Mouse (Mus musculus) neural tube, embryonic 15.5 days (tissue): Measurements from ENCODE around the gene Hist2h2be. TPM values are rescaled to one million over a fixed set of nuclear protein-coding genes. Genes with fewer than 3 reads are reported as not detected.
"Not testable (repeated sequence)": the region's sequence is repeated elsewhere in the genome, so short reads cannot be mapped to it uniquely, and the experiment has no call there.

ENCODE experiments used
- ATAC-seq: fragments of 200-750 bp; cut with Nextera tagmentation; 2 replicates; pipeline ENCODE4 v1.8.0; 2017; ENCODE audit warnings: mild to moderate bottlenecking, moderate TSS enrichment, moderate library complexity; ENCODE audit not compliant: low FRiP score
- H3K27ac ChIP-seq: fragments of 300-500 bp; sonication (generic); replicated peaks from 2 replicates; pipeline ENCODE4 v1.5.1; 2015; ENCODE audit warnings: mild to moderate bottlenecking, inconsistent platforms
- H3K27me3 ChIP-seq: fragments of 300-500 bp; sonication (generic); replicated peaks from 2 replicates; pipeline ENCODE4 v1.6.1; 2015; ENCODE audit warnings: inconsistent platforms
- H3K36me3 ChIP-seq: fragments of 300-500 bp; sonication (generic); 2 replicates; pipeline ENCODE4 v1.6.1; 2015; ENCODE audit warnings: inconsistent platforms
- H3K4me1 ChIP-seq: fragments of 300-500 bp; sonication (generic); 2 replicates; pipeline ENCODE4 v1.6.1; 2015; ENCODE audit warnings: inconsistent platforms
- H3K4me2 ChIP-seq: fragments of 300-500 bp; sonication (generic); 2 replicates; pipeline ENCODE4 v1.6.1; 2015; ENCODE audit warnings: inconsistent platforms, mild to moderate bottlenecking, moderate library complexity
- H3K4me3 ChIP-seq: fragments of 300-500 bp; sonication (generic); replicated peaks from 2 replicates; pipeline ENCODE4 v1.5.1; 2015; ENCODE audit warnings: mild to moderate bottlenecking, inconsistent platforms
- H3K9ac ChIP-seq: fragments of 300-500 bp; sonication (generic); replicated peaks from 2 replicates; pipeline ENCODE4 v1.6.1; 2015; ENCODE audit warnings: mild to moderate bottlenecking, inconsistent platforms
- H3K9me3 ChIP-seq: fragments of 300-500 bp; sonication (generic); replicated peaks from 2 replicates; pipeline ENCODE4 v1.6.1; 2016; ENCODE audit warnings: inconsistent platforms
- WGBS: fragments of 180-500 bp; shearing (Covaris S2); methylation state at CpG from one replicate; pipeline ENCODE4 v1.1.7; 2015; ENCODE audit warnings: mixed read lengths; 5-methylcytosine and 5-hydroxymethylcytosine counted together
- polyA plus RNA-seq: library from polyadenylated mRNA; unstranded; fragments of >200 nt; fragmentation: Nextera tagmentation; extraction: Ambion mirVana; gene quantifications from 2 replicates; pipeline ENCODE4 v1.2.1, GENCODE M21; 2015

Gene Hist2h2be
- polyA plus RNA-seq, 1 experiment from 2014 or later: 4.0 TPM

- Histone ChIP-seq H3K4me2 (no peak overlapping the region), H3K36me3 (no peaks in the 10 kb centered on the region), H3K9me3 (no peaks in the 10 kb centered on the region), H3K4me1 (no peaks in the 10 kb centered on the region), H3K4me3 (no peak overlapping the region), H3K9ac (no peak overlapping the region), H3K27me3 (no peaks in the 10 kb centered on the region), H3K27ac (no peak overlapping the region)
- ATAC-seq: no peak
- 86% methylated on average over 3 of the region's 3 CpGs for WGBS
Measured at GRCm38 (mm10) chr3:96207819-96208218, 13.1 kb upstream of the Hist2h2be start.

DNA sequence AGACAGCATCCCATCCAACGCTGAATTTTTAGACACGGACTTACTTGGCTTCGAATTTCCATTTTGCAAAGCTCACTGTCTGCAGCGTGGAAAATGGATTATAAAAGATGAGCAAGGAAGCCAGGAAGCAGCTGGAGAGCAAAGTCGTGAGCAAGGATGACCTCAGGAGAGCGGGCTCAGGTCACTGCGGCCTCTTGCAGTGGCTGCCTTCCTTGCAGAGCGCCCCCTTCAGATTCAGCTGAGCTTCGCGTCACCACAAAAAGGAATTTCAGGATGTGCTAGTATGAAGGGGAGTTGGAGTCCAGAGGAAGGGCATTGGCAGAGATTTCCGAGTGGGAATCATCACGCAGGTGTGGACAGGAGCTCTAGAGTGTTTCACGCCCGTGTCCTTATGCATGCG is 11.7 kb upstream of the Hist2h2be start:
- 33% methylated on average over 15 of the region's 15 CpGs for WGBS
- H3K9ac ChIP-seq: no peak overlapping the region
- ATAC-seq: no peak

DNA sequence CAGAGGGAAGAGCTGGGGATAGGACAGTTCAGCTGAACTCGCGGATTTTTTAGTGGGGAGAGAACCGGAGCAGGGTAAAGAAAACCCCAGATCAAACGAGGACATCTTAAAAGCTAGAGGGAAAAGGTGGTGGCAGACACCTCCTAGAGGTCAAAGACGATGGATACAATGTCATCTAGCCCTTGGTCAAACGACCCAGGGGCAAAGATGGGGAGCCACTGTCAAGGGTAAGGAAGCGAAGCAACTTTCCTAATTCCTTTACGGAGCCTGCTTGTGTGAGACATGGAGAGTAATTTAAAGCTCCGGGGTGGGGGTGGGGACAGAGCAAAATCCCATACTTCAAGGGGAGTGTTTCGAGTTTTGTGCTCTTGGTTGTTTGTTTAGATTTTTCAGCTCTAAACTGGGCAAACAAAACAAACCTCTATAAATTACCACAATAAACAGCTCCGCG is 1.7 kb upstream of the Hist2h2be start:
- Histone ChIP-seq H3K4me3 (peak overlapping the region; percentile 67), H3K9ac (peak overlapping the region; percentile 59), H3K27ac (peak overlapping the region; percentile 99), H3K4me2 (peak overlapping the region; percentile 91), H3K9me3 (no peaks in the 10 kb centered on the region), H3K36me3 (no peaks in the 10 kb centered on the region), H3K27me3 (no peaks in the 10 kb centered on the region), H3K4me1 (peaks cover 31% of the 10 kb centered on the region)
- WGBS: under 1% methylated on average over 12 of the region's 12 CpGs
- peak; percentile 55 for ATAC-seq

More for the DNA sequence above, 11.7 kb upstream of the Hist2h2be start:
- H3K4me2 ChIP-seq: no peak overlapping the region
- H3K27me3 ChIP-seq: no peaks in the 10 kb centered on the region
- no peaks in the 10 kb centered on the region for H3K9me3 ChIP-seq
- no peaks in the 10 kb centered on the region for H3K36me3 ChIP-seq
- H3K4me1 ChIP-seq: no peaks in the 10 kb centered on the region
- no peak overlapping the region for H3K4me3 ChIP-seq
- H3K27ac ChIP-seq: no peak overlapping the region

- Histone ChIP-seq H3K27me3 (no peaks in the 10 kb centered on the region), H3K4me3 (peak within 1 kb of the TSS; percentile 67), H3K9ac (peak within 1 kb of the TSS; percentile 75), H3K27ac (peak within 1 kb of the TSS; percentile 99), H3K36me3 (no peaks in the 10 kb centered on the region), H3K9me3 (no peaks in the 10 kb centered on the region), H3K4me2 (peak within 1 kb of the TSS; percentile 91), H3K4me1 (peaks cover 33% of the 10 kb centered on the region)
- peak; percentile 93 for ATAC-seq
- under 1% methylated on average over 37 of the region's 37 CpGs for WGBS
Measured at GRCm38 (mm10) chr3:96219661-96220130, 1.2 kb upstream of the Hist2h2be start, which contains the start of the genes Bola1 and Hist2h2ab. TSS of gene Bola1 (minus strand) at chr3:96219709. TSS of gene Hist2h2ab (plus strand) at chr3:96219865.

DNA sequence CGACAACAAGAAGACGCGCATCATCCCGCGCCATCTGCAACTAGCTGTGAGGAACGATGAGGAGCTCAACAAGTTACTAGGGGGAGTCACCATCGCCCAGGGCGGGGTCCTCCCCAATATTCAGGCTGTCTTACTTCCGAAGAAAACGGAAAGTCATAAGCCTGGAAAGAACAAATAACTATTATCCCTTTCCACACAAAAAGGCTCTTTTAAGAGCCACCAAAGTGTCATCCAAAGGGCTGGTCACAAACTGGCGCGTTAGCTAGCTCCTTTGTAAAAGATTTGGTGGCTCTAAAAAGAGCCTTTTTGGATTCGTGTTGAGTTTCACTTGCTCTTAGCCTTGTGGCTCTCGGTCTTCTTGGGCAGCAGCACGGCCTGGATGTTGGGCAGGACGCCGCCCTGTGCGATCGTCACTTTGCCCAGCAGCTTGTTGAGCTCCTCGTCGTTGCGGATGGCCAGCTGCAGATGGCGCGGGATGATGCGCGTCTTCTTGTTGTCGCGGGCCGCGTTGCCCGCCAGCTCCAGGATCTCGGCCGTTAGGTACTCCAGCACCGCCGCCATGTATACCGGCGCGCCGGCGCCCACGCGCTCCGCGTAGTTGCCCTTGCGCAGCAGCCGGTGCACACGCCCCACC is 671 bp upstream of the Hist2h2be start:
- peak overlapping the region; percentile 67 for H3K4me3 ChIP-seq
- H3K4me1 ChIP-seq: peaks cover 34% of the 10 kb centered on the region
- peak overlapping the region; percentile 75 for H3K9ac ChIP-seq
- H3K4me2 ChIP-seq: peak overlapping the region; percentile 91
- 0% methylated on average over 31 of the region's 47 CpGs for WGBS
- H3K9me3 ChIP-seq, ATAC-seq, H3K36me3 ChIP-seq, H3K27me3 ChIP-seq: not testable (repeated sequence)
- peak overlapping the region; percentile 99 for H3K27ac ChIP-seq

DNA sequence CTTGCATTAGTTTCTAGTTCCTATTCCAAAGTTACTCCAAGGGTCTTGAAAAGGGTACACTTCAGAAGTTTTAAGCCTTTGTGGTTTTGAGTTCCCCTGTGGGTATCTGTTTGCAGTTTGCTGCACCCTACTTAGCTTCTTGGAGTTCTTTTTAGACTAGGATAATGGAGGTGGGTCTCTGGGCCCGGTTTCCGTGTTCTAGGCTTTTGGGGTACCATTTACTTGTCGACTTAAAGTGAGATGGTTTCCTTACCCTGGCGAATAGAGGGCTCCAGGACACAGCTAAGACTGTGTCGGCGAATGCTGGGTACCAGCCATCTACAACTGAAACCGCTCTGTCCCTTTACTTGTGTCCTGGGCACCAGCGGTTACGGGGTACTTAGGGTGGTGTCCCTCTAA is 720 bp downstream of the Hist2h2be start:
- no peak for ATAC-seq
- Histone ChIP-seq H3K4me2 (peak overlapping the region; percentile 91), H3K36me3 (no peaks in the 10 kb centered on the region), H3K9me3 (no peaks in the 10 kb centered on the region), H3K27ac (peak overlapping the region; percentile 99), H3K9ac (peak overlapping the region; percentile 75), H3K27me3 (no peaks in the 10 kb centered on the region), H3K4me1 (peaks cover 36% of the 10 kb centered on the region), H3K4me3 (peak overlapping the region; percentile 67)
- WGBS: 15% methylated on average over 9 of the region's 9 CpGs

- H3K27ac ChIP-seq: no peak overlapping the region
- peaks cover 36% of the 10 kb centered on the region for H3K4me1 ChIP-seq
- WGBS: 89% methylated on average over 4 of the region's 4 CpGs
- no peak overlapping the region for H3K9ac ChIP-seq
- no peaks in the 10 kb centered on the region for H3K27me3 ChIP-seq
- ATAC-seq: no peak
- H3K4me3 ChIP-seq: 0 out of 2 replicates have a peak overlapping the region, but pooled peaks have one; percentile 67
- H3K9me3 ChIP-seq: no peaks in the 10 kb centered on the region
- H3K4me2 ChIP-seq: peak overlapping the region; percentile 91
- no peaks in the 10 kb centered on the region for H3K36me3 ChIP-seq
Measured at GRCm38 (mm10) chr3:96222774-96223173, 1.9 kb downstream of the Hist2h2be start.

GRCm38 (mm10) chr3:96225421-96225820 is 4.5 kb downstream of the Hist2h2be start:
- no peak overlapping the region for H3K9ac ChIP-seq

GRCm38 (mm10) chr3:96226695-96227648 is 6.1 kb downstream of the Hist2h2be start:
- Histone ChIP-seq H3K4me3 (no peak overlapping the region), H3K4me2 (no peak overlapping the region), H3K27me3 (no peaks in the 10 kb centered on the region), H3K36me3 (no peaks in the 10 kb centered on the region), H3K4me1 (peaks cover 18% of the 10 kb centered on the region), H3K9ac (no peak overlapping the region), H3K9me3 (no peaks in the 10 kb centered on the region), H3K27ac (no peak overlapping the region)
- ATAC-seq: no peak
- WGBS: 77% methylated on average over 8 of the region's 8 CpGs

More at GRCm38 (mm10) chr3:96225421-96225820, 4.5 kb downstream of the Hist2h2be start:
- Histone ChIP-seq H3K9me3 (no peaks in the 10 kb centered on the region), H3K36me3 (no peaks in the 10 kb centered on the region), H3K4me3 (no peak overlapping the region), H3K4me2 (no peak overlapping the region), H3K4me1 (peaks cover 29% of the 10 kb centered on the region), H3K27me3 (no peaks in the 10 kb centered on the region), H3K27ac (no peak overlapping the region)
- ATAC-seq: no peak
- WGBS: 15% methylated on average over 2 of the region's 2 CpGs

- Histone ChIP-seq H3K4me2 (no peak overlapping the region), H3K27ac (no peak overlapping the region), H3K27me3 (no peaks in the 10 kb centered on the region), H3K4me3 (no peak overlapping the region), H3K4me1 (0 out of 2 replicates have a peak, but pooled peaks cover 6% of the 10 kb centered on the region), H3K36me3 (no peaks in the 10 kb centered on the region), H3K9me3 (no peaks in the 10 kb centered on the region), H3K9ac (no peak overlapping the region)
- no peak for ATAC-seq
- 69% methylated on average over 2 of the region's 2 CpGs for WGBS
Measured at GRCm38 (mm10) chr3:96228828-96229227, 7.9 kb downstream of the Hist2h2be start.

GRCm38 (mm10) chr3:96230404-96230803 is 9.5 kb downstream of the Hist2h2be start:
- ATAC-seq: no peak
- H3K4me3 ChIP-seq: no peak overlapping the region
- WGBS: 78% methylated on average over 2 of the region's 2 CpGs
- H3K9me3 ChIP-seq: no peaks in the 10 kb centered on the region
- H3K27me3 ChIP-seq: no peaks in the 10 kb centered on the region
- H3K9ac ChIP-seq: no peak overlapping the region
- 0 out of 2 replicates have a peak, but pooled peaks cover under 1% of the 10 kb centered on the region for H3K4me1 ChIP-seq
- H3K27ac ChIP-seq: no peak overlapping the region
- no peaks in the 10 kb centered on the region for H3K36me3 ChIP-seq
- H3K4me2 ChIP-seq: no peak overlapping the region
